Comparison of ENCODE assay signal across 18 mouse cellular contexts in genomic region chr15:30617932-30618331, GRCm38 (mm10).
"Had no signal": no experiment of that assay in that cellular context is flagged by ENCODE, and none has a peak within 500 bp of the region (broad histone marks: within the 10 kb centered on the region; RNA-seq: fewer than 3 reads in every experiment).

No protein-coding gene starts in this region.

- H3K36me3 ChIP-seq: lung, embryonic 15.5 days; midbrain, embryonic 13.5 days; neural tube, embryonic 12.5 days; stomach, embryonic 15.5 days had no signal

- H3K4me2 ChIP-seq: lung, embryonic 15.5 days; midbrain, embryonic 11.5 days; midbrain, embryonic 13.5 days; midbrain, embryonic 15.5 days; neural tube, embryonic 12.5 days; stomach, embryonic 15.5 days had no signal

- DNase-seq: liver, postnatal 0 days; lung, adult 2 months; lung, postnatal 14 days; lung, postnatal 36 days; right cerebral cortex, postnatal 14 days; thymus, adult 2 months; thymus, postnatal 25 days; thymus, postnatal 4 days had no signal

- ATAC-seq: liver, postnatal 0 days; lung, postnatal 0 days; midbrain, embryonic 13.5 days; midbrain, embryonic 15.5 days had no signal

- H3K27ac ChIP-seq: lung, embryonic 15.5 days; macrophage; midbrain, embryonic 13.5 days; midbrain, embryonic 15.5 days; neural tube, embryonic 12.5 days; stomach, embryonic 15.5 days; stomach, postnatal 0 days had no signal

- H3K4me1 ChIP-seq: lung, embryonic 15.5 days; megakaryocyte, embryonic 14.5 days; midbrain, embryonic 15.5 days; neural tube, embryonic 12.5 days; stomach, embryonic 15.5 days had no signal

- H3K27me3 ChIP-seq: lung, embryonic 15.5 days; megakaryocyte, embryonic 14.5 days; midbrain, embryonic 13.5 days; midbrain, embryonic 15.5 days; neural tube, embryonic 12.5 days; stomach, embryonic 15.5 days had no signal

- H3K9ac ChIP-seq: liver, postnatal 0 days; lung, embryonic 15.5 days; midbrain, embryonic 13.5 days; midbrain, embryonic 15.5 days; neural tube, embryonic 12.5 days; stomach, embryonic 15.5 days had no signal

- H3K4me3 ChIP-seq: lung, embryonic 15.5 days; megakaryocyte, embryonic 14.5 days; midbrain, embryonic 13.5 days; midbrain, embryonic 15.5 days; neural tube, embryonic 12.5 days; stomach, embryonic 15.5 days had no signal

- H3K9me3 ChIP-seq: lung, embryonic 15.5 days; megakaryocyte, embryonic 14.5 days; midbrain, embryonic 13.5 days; midbrain, embryonic 15.5 days; neural tube, embryonic 12.5 days; stomach, embryonic 15.5 days had no signal
